Mouse (Mus musculus) CH12.LX (cell line): ENCODE results near the gene Smurf2. TPM values are rescaled to one million over a fixed set of nuclear protein-coding genes. Genes with fewer than 3 reads are reported as not detected.

Source experiments
- DNase-seq: peaks from one replicate; pipeline ENCODE4 v3.0.0-alpha.2; 2013; ENCODE audit errors: extremely low read depth
- H3K27ac ChIP-seq: 2 replicates; pipeline ENCODE4 v1.5.1; 2012; ENCODE audit warnings: low read depth, mild to moderate bottlenecking, control low read depth, moderate library complexity; ENCODE audit not compliant: insufficient read depth
- H3K27me3 ChIP-seq: replicated peaks from 2 replicates; pipeline ENCODE3; 2012; ENCODE audit warnings: inconsistent platforms
- H3K36me3 ChIP-seq, 2 experiments: replicated peaks in 1 of 2; 2 replicates each; pipeline versions ENCODE3 to v1.6.1; 2012; ENCODE audit warnings: inconsistent platforms in 1 of 2, low read length in 1 of 2, mild to moderate bottlenecking in 1 of 2, mixed read lengths in 1 of 2, moderate library complexity in 1 of 2; ENCODE audit not compliant: control insufficient read depth in 1 of 2, insufficient read depth in 1 of 2
- H3K4me1 ChIP-seq, 2 experiments: 2 replicates each; pipeline ENCODE4 v1.6.1; 2012; ENCODE audit warnings: inconsistent platforms in 1 of 2, moderate library complexity in 1 of 2; ENCODE audit not compliant: insufficient read depth in 2 of 2, control insufficient read depth in 1 of 2
- H3K4me2 ChIP-seq: 2 replicates; pipeline ENCODE4 v1.6.1; 2012; ENCODE audit warnings: low read depth, mild to moderate bottlenecking, control low read depth; ENCODE audit not compliant: poor library complexity, insufficient read depth, severe bottlenecking
- H3K4me3 ChIP-seq, 3 experiments: fragments of 150-350 bp in 1 of 3; sonication (generic) in 1 of 3; replicated peaks in 1 of 3; 2 replicates each; pipeline versions ENCODE3 to v1.5.1; 2011 to 2012; ENCODE audit warnings: low read depth in 2 of 3, low read length in 2 of 3, mild to moderate bottlenecking in 2 of 3, moderate library complexity in 2 of 3, control low read depth in 1 of 3, improper control_type of control experiment in 1 of 3, inconsistent platforms in 1 of 3, mixed read lengths in 1 of 3; ENCODE audit not compliant: poor library complexity in 1 of 3
- H3K79me2 ChIP-seq: replicated peaks from 2 replicates; pipeline ENCODE4 v1.6.1; 2012; ENCODE audit warnings: mild to moderate bottlenecking, moderate library complexity; ENCODE audit not compliant: control insufficient read depth, poor library complexity, insufficient read depth, severe bottlenecking; ENCODE audit errors: extremely low read depth
- H3K9ac ChIP-seq: 2 replicates; pipeline ENCODE4 v1.6.1; 2012; ENCODE audit warnings: low read depth, mild to moderate bottlenecking, control low read depth, moderate library complexity; ENCODE audit not compliant: insufficient read depth
- H3K9me3 ChIP-seq: replicated peaks from 2 replicates; pipeline ENCODE3; 2012; ENCODE audit warnings: low read length, inconsistent platforms, mixed read lengths
- BHLHE40 ChIP-seq: IDR thresholded peaks from 2 replicates; pipeline ENCODE4 v1.6.1; 2011; ENCODE audit warnings: mild to moderate bottlenecking, low read depth, low read length, improper control_type of control experiment
- CHD1 ChIP-seq: IDR thresholded peaks from 2 replicates; pipeline ENCODE4 v1.6.1; 2012; ENCODE audit warnings: low read depth, low read length, improper control_type of control experiment, inconsistent platforms
- CHD2 ChIP-seq: IDR thresholded peaks from 2 replicates; pipeline ENCODE4 v1.6.1; 2011; ENCODE audit warnings: low read length, improper control_type of control experiment
- CTCF ChIP-seq, 2 experiments: IDR thresholded peaks in 1 of 2; conservative IDR thresholded peaks in 1 of 2; 2 replicates each; pipeline ENCODE4 v1.5.1; 2011 to 2012; ENCODE audit warnings: low read depth in 2 of 2, low read length in 2 of 2, improper control_type of control experiment in 1 of 2, inconsistent platforms in 1 of 2, mild to moderate bottlenecking in 1 of 2, moderate library complexity in 1 of 2
- E2F4 ChIP-seq: IDR thresholded peaks from 2 replicates; pipeline ENCODE4 v1.6.1; 2011; ENCODE audit warnings: low read depth, low read length, improper control_type of control experiment; ENCODE audit not compliant: insufficient replicate concordance
- ELF1 ChIP-seq: IDR thresholded peaks from 2 replicates; pipeline ENCODE4 v1.6.1; 2014; ENCODE audit warnings: low read depth, mild to moderate bottlenecking, inconsistent platforms, low read length, improper control_type of control experiment
- EP300 ChIP-seq: IDR thresholded peaks from 2 replicates; pipeline ENCODE4 v1.6.1; 2011; ENCODE audit warnings: low read length, improper control_type of control experiment
- ETS1 ChIP-seq: conservative IDR thresholded peaks from 2 replicates; pipeline ENCODE4 v1.6.1; 2012; ENCODE audit warnings: low read depth, mild to moderate bottlenecking, inconsistent platforms, low read length, improper control_type of control experiment, moderate library complexity
- GABPA ChIP-seq: IDR thresholded peaks from 2 replicates; pipeline ENCODE4 v1.6.1; 2012; ENCODE audit warnings: low read depth, low read length, improper control_type of control experiment, inconsistent platforms; ENCODE audit not compliant: insufficient replicate concordance
- HCFC1 ChIP-seq: IDR thresholded peaks from 2 replicates; pipeline ENCODE4 v1.6.1; 2012; ENCODE audit warnings: low read depth, mild to moderate bottlenecking, inconsistent platforms, low read length, improper control_type of control experiment
- IRF4 ChIP-seq: IDR thresholded peaks from 2 replicates; pipeline ENCODE4 v1.6.1; 2014; ENCODE audit warnings: low read depth, mild to moderate bottlenecking, inconsistent platforms, low read length, improper control_type of control experiment
- JUN ChIP-seq: IDR thresholded peaks from 2 replicates; pipeline ENCODE4 v1.6.1; 2011; ENCODE audit warnings: low read depth, mild to moderate bottlenecking, low read length, improper control_type of control experiment, moderate library complexity; ENCODE audit not compliant: insufficient read depth
- JUND ChIP-seq: conservative IDR thresholded peaks from 2 replicates; pipeline ENCODE4 v1.6.1; 2011; ENCODE audit warnings: low read depth, low read length, improper control_type of control experiment
- KAT2A ChIP-seq: IDR thresholded peaks from 2 replicates; pipeline ENCODE4 v1.6.1; 2012; ENCODE audit warnings: low read length, improper control_type of control experiment, inconsistent platforms; ENCODE audit not compliant: insufficient replicate concordance
- MAFK ChIP-seq: IDR thresholded peaks from 2 replicates; pipeline ENCODE4 v1.6.1; 2011; ENCODE audit warnings: low read length, improper control_type of control experiment; ENCODE audit not compliant: insufficient replicate concordance
- MAX ChIP-seq: IDR thresholded peaks from 2 replicates; pipeline ENCODE4 v1.6.1; 2011; ENCODE audit warnings: low read length, improper control_type of control experiment
- MAZ ChIP-seq: IDR thresholded peaks from 2 replicates; pipeline ENCODE4 v1.6.1; 2012; ENCODE audit warnings: low read depth, mild to moderate bottlenecking, inconsistent platforms, low read length, improper control_type of control experiment, moderate library complexity
- MEF2A ChIP-seq: IDR thresholded peaks from 2 replicates; pipeline ENCODE4 v1.6.1; 2014; ENCODE audit warnings: low read depth, mild to moderate bottlenecking, inconsistent platforms, low read length, improper control_type of control experiment, borderline replicate concordance
- MXI1 ChIP-seq: IDR thresholded peaks from 2 replicates; pipeline ENCODE4 v1.6.1; 2011; ENCODE audit warnings: mild to moderate bottlenecking, low read depth, low read length, improper control_type of control experiment
- MYC ChIP-seq: IDR thresholded peaks from 2 replicates; pipeline ENCODE4 v1.6.1; 2011; ENCODE audit warnings: low read depth, mild to moderate bottlenecking, improper control_type of control experiment, low read length
- NELFE ChIP-seq: IDR thresholded peaks from 2 replicates; pipeline ENCODE4 v1.6.1; 2011; ENCODE audit warnings: low read depth, low read length, improper control_type of control experiment
- NRF1 ChIP-seq: IDR thresholded peaks from 2 replicates; pipeline ENCODE4 v1.6.1; 2014; ENCODE audit warnings: low read depth, mild to moderate bottlenecking, inconsistent platforms, low read length, improper control_type of control experiment, moderate library complexity
- PAX5 ChIP-seq: IDR thresholded peaks from 2 replicates; pipeline ENCODE4 v1.6.1; 2012; ENCODE audit warnings: low read length, inconsistent platforms, mixed read lengths
- POLR2A ChIP-seq: IDR thresholded peaks from 2 replicates; pipeline ENCODE4 v1.6.1; 2011; ENCODE audit warnings: low read depth, mild to moderate bottlenecking, improper control_type of control experiment, low read length
- POLR2AphosphoS2 ChIP-seq: IDR thresholded peaks from 2 replicates; pipeline ENCODE4 v1.6.1; 2011; ENCODE audit warnings: low read depth, low read length, improper control_type of control experiment
- RAD21 ChIP-seq: IDR thresholded peaks from 2 replicates; pipeline ENCODE4 v1.6.1; 2011; ENCODE audit warnings: low read depth, mild to moderate bottlenecking, low read length, improper control_type of control experiment, moderate library complexity
- RCOR1 ChIP-seq: conservative IDR thresholded peaks from 2 replicates; pipeline ENCODE4 v1.6.1; 2012; ENCODE audit warnings: low read depth, mild to moderate bottlenecking, inconsistent platforms, low read length, improper control_type of control experiment
- SIN3A ChIP-seq: IDR thresholded peaks from 2 replicates; pipeline ENCODE4 v1.6.1; 2012; ENCODE audit warnings: low read length, improper control_type of control experiment, inconsistent platforms
- SMC3 ChIP-seq: IDR thresholded peaks from 2 replicates; pipeline ENCODE4 v1.6.1; 2011; ENCODE audit warnings: low read depth, low read length, improper control_type of control experiment
- TBP ChIP-seq: conservative IDR thresholded peaks from 2 replicates; pipeline ENCODE4 v1.6.1; 2011; ENCODE audit warnings: low read depth, low read length, improper control_type of control experiment
- TCF12 ChIP-seq: IDR thresholded peaks from 2 replicates; pipeline ENCODE4 v1.6.1; 2014; ENCODE audit warnings: low read depth, mild to moderate bottlenecking, inconsistent platforms, low read length, improper control_type of control experiment
- UBTF ChIP-seq: IDR thresholded peaks from 2 replicates; pipeline ENCODE4 v1.6.1; 2012; ENCODE audit warnings: low read depth, mild to moderate bottlenecking, inconsistent platforms, low read length, improper control_type of control experiment, moderate library complexity
- USF1 ChIP-seq: IDR thresholded peaks from 2 replicates; pipeline ENCODE4 v1.6.1; 2014; ENCODE audit warnings: low read depth, mild to moderate bottlenecking, inconsistent platforms, low read length, improper control_type of control experiment
- USF2 ChIP-seq: conservative IDR thresholded peaks from 2 replicates; pipeline ENCODE4 v1.6.1; 2011; ENCODE audit warnings: low read depth, low read length, improper control_type of control experiment
- ZC3H11A ChIP-seq: IDR thresholded peaks from 2 replicates; pipeline ENCODE4 v1.6.1; 2012; ENCODE audit warnings: low read depth, mild to moderate bottlenecking, inconsistent platforms, low read length, improper control_type of control experiment
- ZKSCAN1 ChIP-seq: IDR thresholded peaks from 2 replicates; pipeline ENCODE4 v1.6.1; 2012; ENCODE audit warnings: low read depth, inconsistent platforms, low read length, improper control_type of control experiment, borderline replicate concordance
- ZMIZ1 ChIP-seq: IDR thresholded peaks from 2 replicates; pipeline ENCODE4 v1.6.1; 2012; ENCODE audit warnings: low read depth, mild to moderate bottlenecking, inconsistent platforms, low read length, improper control_type of control experiment
- ZNF384 ChIP-seq: IDR thresholded peaks from 2 replicates; pipeline ENCODE4 v1.6.1; 2012; ENCODE audit warnings: low read depth, low read length, improper control_type of control experiment, inconsistent platforms
- dilution Hi-C: fragments of 300-500 bp; cut with MboI; formaldehyde crosslinking; loops from 2 replicates; pipeline ENCODE4 v1.14.3; 2020; ENCODE audit warnings: low sequenced_read_pairs; ENCODE audit not compliant: extremely low pct_unique_long_range_greater_than_20kb, extremely low pct_ligation_motif_present
- in situ Hi-C: fragments of 300-500 bp; cut with MboI; formaldehyde crosslinking; loops from 3 replicates; pipeline ENCODE4 v1.14.3; 2019; ENCODE audit warnings: low sequenced_read_pairs, low pct_ligation_motif_present, low pct_unique_long_range_greater_than_20kb, mixed read lengths
- polyA plus RNA-seq: library from polyadenylated mRNA; unstranded; fragments of >175 nt; gene quantifications from 2 replicates; pipeline ENCODE4 v1.2.1, GENCODE M21; 2012; ENCODE audit warnings: low read depth; ENCODE audit not compliant: insufficient read length
- total RNA-seq, 2 experiments: library from RNA; depleted of rRNA; stranded (reverse); fragments of 300-350 nt in 1 of 2; fragments of >200 nt in 1 of 2; gene quantifications; 2 replicates each; pipeline ENCODE4 v1.2.3; 2012 to 2014

The Smurf2 gene
- total and polyA plus RNA-seq, 3 experiments: 10.8 to 13.2 (median 11.3) TPM

GRCm38 (mm10) chr11:106779388-106780088, 141.0 kb downstream of the Smurf2 start, which contains the start of gene Polg2:
TSS of gene Polg2 (minus strand) at chr11:106779537.
- H3K9me3 ChIP-seq: no peaks in the 10 kb centered on the region
- no peak; the same call in 1 of the 2 replicates for TF ChIP-seq IRF4
- no peak for TF ChIP-seq CTCF (conservative IDR thresholded peaks at IDR 0.05 in 1 of 2, IDR thresholded peaks at IDR 0.05 in 1 of 2; ENCODE audit: low read depth in 2 of 2, low read length in 2 of 2)
- TF ChIP-seq USF2: no peak
- no peak for TF ChIP-seq JUND
- TF ChIP-seq CHD1: no peak
- no peak for TF ChIP-seq USF1
- TF ChIP-seq MAX: no peak
- peak; percentile 87; the same call in 1 of the 2 replicates for TF ChIP-seq MXI1
- peak; percentile 87 for TF ChIP-seq BHLHE40
- TF ChIP-seq ZKSCAN1: no peak
- TF ChIP-seq E2F4: no peak
- no peak for TF ChIP-seq GABPA
- peak; percentile 83 for TF ChIP-seq HCFC1
- no peak for TF ChIP-seq PAX5
- peak; percentile 97 for TF ChIP-seq POLR2A
- TF ChIP-seq RAD21: no peak
- TF ChIP-seq SMC3: no peak
- peak; percentile 86 for TF ChIP-seq TBP
- TF ChIP-seq SIN3A: peak; percentile 97
- no peak for TF ChIP-seq ZC3H11A
- TF ChIP-seq MAFK: no peak
- TF ChIP-seq CHD2: peak; percentile 93
- TF ChIP-seq JUN: no peak
- TF ChIP-seq MAZ: no peak
- TF ChIP-seq ZMIZ1: peak; percentile 98
- no peak; the same call in 1 of the 2 replicates for TF ChIP-seq TCF12
- TF ChIP-seq ETS1: no peak
- TF ChIP-seq ELF1: peak; percentile 92
- no peak for TF ChIP-seq RCOR1
- peak; percentile 45 for TF ChIP-seq ZNF384
- TF ChIP-seq EP300: no peak
- TF ChIP-seq POLR2AphosphoS2: peak; percentile 100
- no peak for TF ChIP-seq KAT2A
- TF ChIP-seq MYC: peak; percentile 83; the same call in 1 of the 2 replicates
- peak; percentile 95; the same call in 1 of the 2 replicates for TF ChIP-seq UBTF
- no peak for TF ChIP-seq MEF2A
- TF ChIP-seq NELFE: peak; percentile 96; the same call in 1 of the 2 replicates
- no peak for TF ChIP-seq NRF1
- in situ Hi-C loops: no loop called here
- H3K9ac ChIP-seq: peak within 1 kb of the TSS; percentile 89
- H3K4me2 ChIP-seq: peak within 1 kb of the TSS; percentile 59
- H3K4me3 ChIP-seq: peak within 1 kb of the TSS; percentile 74 to 95 (median 76)
- peaks cover 51 to 67% of the 10 kb centered on the region in 2 experiments for H3K36me3 ChIP-seq
- dilution Hi-C loops: no loop called here
- H3K27ac ChIP-seq: peak within 1 kb of the TSS; percentile 92
- peak; percentile 98 for DNase-seq
- peaks cover 4 to 52% of the 10 kb centered on the region in 2 experiments; a peak in 2 of 4 replicates for H3K4me1 ChIP-seq
- H3K79me2 ChIP-seq: peaks cover 50% of the 10 kb centered on the region
- no peaks in the 10 kb centered on the region for H3K27me3 ChIP-seq
